Mouse (Mus musculus): ENCODE measurements around the gene Dennd1a. TPM values are rescaled to one million over a fixed set of nuclear protein-coding genes. Genes with fewer than 3 reads are reported as not detected.

Dennd1a gene
- polyA plus RNA-seq, 1 experiment from 2014 or later = 10.3 TPM

DNA sequence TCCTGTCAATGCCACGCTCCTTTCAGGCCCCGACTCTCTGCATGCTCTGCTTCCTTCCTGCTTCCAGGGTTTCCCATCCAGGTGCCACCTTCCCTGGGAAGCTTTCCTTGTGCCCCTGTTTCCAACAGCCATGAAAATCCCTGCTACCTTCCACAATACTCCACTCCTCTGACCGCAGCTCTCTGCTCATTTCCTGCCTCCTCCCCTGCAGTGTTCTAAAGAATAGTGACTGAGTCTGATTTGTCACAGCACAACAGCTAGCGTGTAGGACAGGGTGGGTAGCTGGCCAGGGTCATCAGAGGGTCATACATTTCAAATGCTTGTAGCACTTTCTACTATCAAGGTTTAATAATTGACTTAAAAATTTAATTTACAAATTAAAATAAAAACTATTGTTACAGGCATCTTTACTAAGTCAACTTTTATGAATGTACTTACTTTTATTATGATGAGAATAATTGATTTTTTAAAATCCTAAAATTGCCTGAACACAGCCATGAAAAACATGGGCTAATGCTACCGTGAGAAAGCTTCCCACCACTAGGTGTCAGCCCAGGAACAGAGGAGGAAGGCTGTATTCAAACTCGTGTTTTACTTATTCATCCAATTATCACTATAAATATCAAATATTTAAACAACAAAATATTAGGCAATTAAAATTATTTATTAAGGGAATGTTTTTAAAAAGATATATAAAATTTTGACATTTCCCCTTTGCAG, 361.6 kb downstream of the Dennd1a start:
- no peak overlapping the region for H3K27ac ChIP-seq (ENCODE audit: low read depth, low read length)
- no peak for ATAC-seq
- no peak overlapping the region for H3K4me3 ChIP-seq (ENCODE audit: low read depth, low read length)
- no peaks in the 10 kb centered on the region for H3K27me3 ChIP-seq (replicated peaks; ENCODE audit: control insufficient read depth, insufficient read depth, low read length)
- TF ChIP-seq CTCF (IDR thresholded peaks at IDR 0.05; ENCODE audit: low read depth) = peak; percentile 84
- no peak overlapping the region for H3K4me2 ChIP-seq (replicated peaks; ENCODE audit: low read depth)
- 45% methylated on average over 6 of the region's 6 CpGs for WGBS
- no peak overlapping the region for H3K9ac ChIP-seq (ENCODE audit: low read depth, low read length)
- no peaks in the 10 kb centered on the region for H3K4me1 ChIP-seq (replicated peaks; ENCODE audit: control insufficient read depth, insufficient read depth, low read length)
- H3K36me3 ChIP-seq (ENCODE audit: control insufficient read depth, insufficient read depth) = no peaks in the 10 kb centered on the region
- no peaks in the 10 kb centered on the region for H3K9me3 ChIP-seq (ENCODE audit: control insufficient read depth)

GRCm38 (mm10) chr2:37908721-37909506, 378.3 kb downstream of the Dennd1a start:
- Histone ChIP-seq H3K9me3 (ENCODE audit: control insufficient read depth) (no peaks in the 10 kb centered on the region), H3K4me3 (ENCODE audit: low read depth, low read length) (no peak overlapping the region), H3K27me3 (replicated peaks; ENCODE audit: control insufficient read depth, insufficient read depth, low read length) (no peaks in the 10 kb centered on the region), H3K4me1 (replicated peaks; ENCODE audit: control insufficient read depth, insufficient read depth, low read length) (no peaks in the 10 kb centered on the region), H3K27ac (ENCODE audit: low read depth, low read length) (no peak overlapping the region), H3K9ac (ENCODE audit: low read depth, low read length) (no peak overlapping the region), H3K4me2 (replicated peaks; ENCODE audit: low read depth) (no peak overlapping the region), H3K36me3 (ENCODE audit: control insufficient read depth, insufficient read depth) (no peaks in the 10 kb centered on the region)
- WGBS = 81% methylated on average over 5 of the region's 5 CpGs
- ATAC-seq = no peak
- no peak for TF ChIP-seq CTCF (IDR thresholded peaks at IDR 0.05; ENCODE audit: low read depth)

- no peak for TF ChIP-seq CTCF (IDR thresholded peaks at IDR 0.05; ENCODE audit: low read depth)
- Histone ChIP-seq H3K27me3 (replicated peaks; ENCODE audit: control insufficient read depth, insufficient read depth, low read length) (no peaks in the 10 kb centered on the region), H3K9ac (ENCODE audit: low read depth, low read length) (no peak overlapping the region), H3K27ac (ENCODE audit: low read depth, low read length) (no peak overlapping the region), H3K4me2 (replicated peaks; ENCODE audit: low read depth) (no peak overlapping the region), H3K4me3 (ENCODE audit: low read depth, low read length) (no peak overlapping the region), H3K9me3 (ENCODE audit: control insufficient read depth) (no peaks in the 10 kb centered on the region), H3K4me1 (replicated peaks; ENCODE audit: control insufficient read depth, insufficient read depth, low read length) (no peaks in the 10 kb centered on the region), H3K36me3 (ENCODE audit: control insufficient read depth, insufficient read depth) (no peaks in the 10 kb centered on the region)
- ATAC-seq = no peak
- 91% methylated on average over 3 of the region's 3 CpGs for WGBS
These were observed 378.9 kb downstream of the Dennd1a start for GRCm38 (mm10) chr2:37908296-37908695.

- H3K27me3 ChIP-seq (replicated peaks; ENCODE audit: control insufficient read depth, insufficient read depth, low read length) = no peaks in the 10 kb centered on the region
- H3K4me1 ChIP-seq (replicated peaks; ENCODE audit: control insufficient read depth, insufficient read depth, low read length) = no peaks in the 10 kb centered on the region
- H3K27ac ChIP-seq (ENCODE audit: low read depth, low read length) = no peak overlapping the region
- H3K9ac ChIP-seq (ENCODE audit: low read depth, low read length) = no peak overlapping the region
- no peaks in the 10 kb centered on the region for H3K9me3 ChIP-seq (ENCODE audit: control insufficient read depth)
- 85% methylated on average over 2 of the region's 2 CpGs for WGBS
- H3K4me3 ChIP-seq (ENCODE audit: low read depth, low read length) = no peak overlapping the region
- H3K36me3 ChIP-seq (ENCODE audit: control insufficient read depth, insufficient read depth) = no peaks in the 10 kb centered on the region
- no peak for TF ChIP-seq CTCF (IDR thresholded peaks at IDR 0.05; ENCODE audit: low read depth)
- no peak overlapping the region for H3K4me2 ChIP-seq (replicated peaks; ENCODE audit: low read depth)
- ATAC-seq = no peak
These were observed 380.9 kb downstream of the Dennd1a start for GRCm38 (mm10) chr2:37906261-37906660.

- WGBS = 79% methylated on average over 8 of the region's 8 CpGs
- H3K4me1 ChIP-seq (replicated peaks; ENCODE audit: control insufficient read depth, insufficient read depth, low read length) = no peaks in the 10 kb centered on the region
- no peak overlapping the region for H3K9ac ChIP-seq (ENCODE audit: low read depth, low read length)
- H3K36me3 ChIP-seq (ENCODE audit: control insufficient read depth, insufficient read depth) = no peaks in the 10 kb centered on the region
- no peaks in the 10 kb centered on the region for H3K9me3 ChIP-seq (ENCODE audit: control insufficient read depth)
- H3K27ac ChIP-seq (ENCODE audit: low read depth, low read length) = no peak overlapping the region
- no peak for ATAC-seq
- TF ChIP-seq CTCF (IDR thresholded peaks at IDR 0.05; ENCODE audit: low read depth) = no peak
- no peaks in the 10 kb centered on the region for H3K27me3 ChIP-seq (replicated peaks; ENCODE audit: control insufficient read depth, insufficient read depth, low read length)
- no peak overlapping the region for H3K4me3 ChIP-seq (ENCODE audit: low read depth, low read length)
- no peak overlapping the region for H3K4me2 ChIP-seq (replicated peaks; ENCODE audit: low read depth)
These were observed 383.9 kb downstream of the Dennd1a start for GRCm38 (mm10) chr2:37903286-37903685.

DNA sequence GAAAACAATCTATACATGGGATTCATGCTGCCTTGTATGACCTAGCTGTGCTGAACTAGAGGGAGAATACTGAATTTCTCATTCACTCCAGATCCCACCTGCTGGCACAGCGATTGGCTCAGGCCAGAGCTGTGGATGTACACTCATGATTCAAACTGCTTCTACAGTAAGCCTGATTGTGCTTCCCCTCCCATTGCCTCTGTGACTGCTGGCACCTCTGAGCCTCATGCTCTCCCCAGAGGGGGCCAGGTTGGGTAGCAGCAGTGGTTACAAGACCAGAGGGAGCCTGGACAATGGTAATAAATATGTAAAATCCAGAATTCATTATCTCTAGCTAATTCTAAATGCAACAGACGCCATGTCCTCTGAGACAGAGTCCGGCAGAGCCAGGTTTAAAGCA, 404.0 kb downstream of the Dennd1a start:
- WGBS = 94% methylated on average over 3 of the region's 3 CpGs
- Histone ChIP-seq H3K27ac (ENCODE audit: low read depth, low read length) (no peak overlapping the region), H3K4me3 (ENCODE audit: low read depth, low read length) (no peak overlapping the region), H3K4me2 (replicated peaks; ENCODE audit: low read depth) (no peak overlapping the region), H3K9ac (ENCODE audit: low read depth, low read length) (no peak overlapping the region), H3K9me3 (ENCODE audit: control insufficient read depth) (no peaks in the 10 kb centered on the region), H3K27me3 (replicated peaks; ENCODE audit: control insufficient read depth, insufficient read depth, low read length) (no peaks in the 10 kb centered on the region), H3K4me1 (replicated peaks; ENCODE audit: control insufficient read depth, insufficient read depth, low read length) (peaks cover 7% of the 10 kb centered on the region; the same call in 1 of the 2 replicates), H3K36me3 (ENCODE audit: control insufficient read depth, insufficient read depth) (no peaks in the 10 kb centered on the region)
- no peak for ATAC-seq
- no peak for TF ChIP-seq CTCF (IDR thresholded peaks at IDR 0.05; ENCODE audit: low read depth)
